Mouse (Mus musculus) heart, adult 2 months (tissue): ENCODE data around the gene Rgl1. TPM values are rescaled to one million over a fixed set of nuclear protein-coding genes. Genes with fewer than 3 reads are reported as not detected.

Experiments used
- DNase-seq, 2 experiments: peaks; one replicate each; pipeline ENCODE4 v3.0.0; 2021
- H3K27ac ChIP-seq: fragments of 200-600 bp; 2 replicates; pipeline ENCODE4 v1.8.1; 2022
- H3K27me3 ChIP-seq: fragments of 200-500 bp; 2 replicates; pipeline ENCODE4 v1.6.1; 2012; ENCODE audit warnings: mild to moderate bottlenecking, low read length, inconsistent platforms, mixed read lengths; ENCODE audit not compliant: control insufficient read depth, insufficient read depth
- H3K36me3 ChIP-seq: fragments of 200-500 bp; 2 replicates; pipeline ENCODE4 v1.6.1; 2012; ENCODE audit warnings: low read length, inconsistent platforms; ENCODE audit not compliant: control insufficient read depth, insufficient read depth
- H3K4me1 ChIP-seq: fragments of 200-500 bp; 2 replicates; pipeline ENCODE4 v1.6.1; 2011; ENCODE audit warnings: low read length; ENCODE audit not compliant: control insufficient read depth, insufficient read depth
- H3K4me3 ChIP-seq: fragments of 200-600 bp; 2 replicates; pipeline ENCODE4 v1.8.1; 2022
- H3K79me2 ChIP-seq: fragments of 200-500 bp; replicated peaks from 2 replicates; pipeline ENCODE4 v1.6.1; 2012; ENCODE audit warnings: mild to moderate bottlenecking, inconsistent platforms, low read length, moderate library complexity, mixed read lengths; ENCODE audit not compliant: control insufficient read depth, insufficient read depth
- H3K9ac ChIP-seq: fragments of 200-500 bp; 2 replicates; pipeline ENCODE4 v1.6.1; 2012; ENCODE audit warnings: low read depth, mild to moderate bottlenecking, control low read depth, inconsistent platforms, low read length, mixed read lengths
- CTCF ChIP-seq: fragments of 200-600 bp; IDR thresholded peaks from 2 replicates; pipeline ENCODE4 v1.8.1; 2022; ENCODE audit warnings: antibody characterized with exemption, mild to moderate bottlenecking, moderate library complexity
- EP300 ChIP-seq: fragments of 200-500 bp; IDR thresholded peaks from 2 replicates; pipeline ENCODE4 v1.6.1; 2011; ENCODE audit warnings: low read depth, low read length, control low read depth; ENCODE audit not compliant: insufficient read depth
- POLR2A ChIP-seq: fragments of 200-500 bp; IDR thresholded peaks from 2 replicates; pipeline ENCODE4 v1.6.1; 2011; ENCODE audit warnings: mild to moderate bottlenecking, low read depth, low read length, control low read depth; ENCODE audit not compliant: insufficient read depth
- WGBS: fragments of 180-500 bp; shearing (Covaris S2); methylation state at CpG from one replicate; pipeline ENCODE4 v1.1.7; 2018; 5-methylcytosine and 5-hydroxymethylcytosine counted together
- intact Hi-C: fragments of 180-260 bp; cut with DNase I; formaldehyde crosslinking; loops from one replicate; pipeline ENCODE4 v1.15.1; 2025
- polyA plus RNA-seq: library from polyadenylated mRNA; depleted of rRNA; stranded (reverse); fragments of >200 nt; gene quantifications from 2 replicates; pipeline ENCODE4 v1.2.3, GENCODE M21; 2012
- total RNA-seq, 2 experiments: library from RNA; stranded (reverse); gene quantifications; 2 replicates each; pipeline ENCODE4 v1.2.3; 2021

Rgl1 gene
- total and polyA plus RNA-seq, 3 experiments, result 14.9 to 33.2 (median 28.4) TPM

GRCm38 (mm10) chr1:152634638-152635037 lies 131.5 kb downstream of the Rgl1 start:
- intact Hi-C loops, result no loop called here
- Histone ChIP-seq H3K27me3 (no peaks in the 10 kb centered on the region), H3K9ac (no peak overlapping the region), H3K4me1 (peaks cover 3% of the 10 kb centered on the region; the same call in 1 of the 2 replicates), H3K27ac (no peak overlapping the region), H3K79me2 (no peaks in the 10 kb centered on the region), H3K4me3 (no peak overlapping the region), H3K36me3 (no peaks in the 10 kb centered on the region)
- no peak for TF ChIP-seq POLR2A
- WGBS, result 77% methylated on average over 5 of the region's 5 CpGs
- DNase-seq, result no peak

- Histone ChIP-seq H3K36me3 (no peaks in the 10 kb centered on the region), H3K4me1 (peaks cover 5% of the 10 kb centered on the region; the same call in 1 of the 2 replicates), H3K9ac (no peak overlapping the region), H3K79me2 (no peaks in the 10 kb centered on the region), H3K27ac (no peak overlapping the region), H3K4me3 (no peak overlapping the region), H3K27me3 (no peaks in the 10 kb centered on the region)
- 91% methylated on average over 3 of the region's 3 CpGs for WGBS
- intact Hi-C loops, result loop anchor here (2.0 to 5.0 kb wide), 2 partner anchors 51 to 118 kb away; no protein-coding TSS in a partner anchor
- TF ChIP-seq CTCF, result no peak
- TF ChIP-seq POLR2A, result no peak
- TF ChIP-seq EP300, result no peak
- no peak for DNase-seq
These were observed 136.4 kb downstream of the Rgl1 start for GRCm38 (mm10) chr1:152629780-152630179.

- Histone ChIP-seq H3K79me2 (peaks cover 1% of the 10 kb centered on the region), H3K4me3 (no peak overlapping the region; the same call in 1 of the 2 replicates), H3K27ac (peak overlapping the region; percentile 95), H3K36me3 (peaks cover 19% of the 10 kb centered on the region), H3K27me3 (no peaks in the 10 kb centered on the region), H3K9ac (peak overlapping the region; percentile 85; the same call in 1 of the 2 replicates), H3K4me1 (peaks cover 9% of the 10 kb centered on the region)
- DNase-seq, result no peak
- TF ChIP-seq POLR2A (no peak), CTCF (no peak), EP300 (no peak)
- intact Hi-C loops, result loop anchor here (2.0 to 5.0 kb wide), 3 partner anchors 69 to 122 kb away; no protein-coding TSS in a partner anchor
These were observed 140.5 kb downstream of the Rgl1 start for GRCm38 (mm10) chr1:152625651-152626050.

GRCm38 (mm10) chr1:152624644-152625454 lies 141.3 kb downstream of the Rgl1 start:
- peak overlapping the region; percentile 95 for H3K27ac ChIP-seq
- H3K9ac ChIP-seq, result peak overlapping the region; percentile 85
- H3K4me3 ChIP-seq, result peak overlapping the region; percentile 88
- peak; percentile 91 to 92 for DNase-seq
- H3K27me3 ChIP-seq, result no peaks in the 10 kb centered on the region
- TF ChIP-seq EP300 (no peak), CTCF (peak; percentile 10; the same call in 1 of the 2 replicates), POLR2A (peak; percentile 73)
- H3K79me2 ChIP-seq, result peaks cover 1% of the 10 kb centered on the region
- under 1% methylated on average over 61 of the region's 61 CpGs for WGBS
- intact Hi-C loops, result loop anchor here (2.0 to 5.0 kb wide), 4 partner anchors 48 to 122 kb away; no protein-coding TSS in a partner anchor
- peaks cover 25% of the 10 kb centered on the region for H3K36me3 ChIP-seq
- H3K4me1 ChIP-seq, result peaks cover 11% of the 10 kb centered on the region

GRCm38 (mm10) chr1:152623375-152624270 lies 142.5 kb downstream of the Rgl1 start:
- 6% methylated on average over 12 of the region's 12 CpGs for WGBS
- Histone ChIP-seq H3K4me1 (peaks cover 15% of the 10 kb centered on the region), H3K27ac (peak overlapping the region; percentile 95), H3K27me3 (no peaks in the 10 kb centered on the region), H3K79me2 (peaks cover 3% of the 10 kb centered on the region), H3K9ac (peak overlapping the region; percentile 83), H3K36me3 (peaks cover 37% of the 10 kb centered on the region), H3K4me3 (peak overlapping the region; percentile 88)
- DNase-seq, result peak in 1 of 2 experiments; percentile 68
- intact Hi-C loops, result loop anchor here (2.0 to 5.0 kb wide), 4 partner anchors 17 to 99 kb away; no protein-coding TSS in a partner anchor
- TF ChIP-seq EP300, result no peak
- no peak for TF ChIP-seq CTCF
- TF ChIP-seq POLR2A, result peak; percentile 27; the same call in 1 of the 2 replicates

- Histone ChIP-seq H3K4me3 (peak overlapping the region; percentile 88), H3K27ac (peak overlapping the region; percentile 95), H3K27me3 (no peaks in the 10 kb centered on the region), H3K4me1 (peaks cover 17% of the 10 kb centered on the region), H3K9ac (peak overlapping the region; percentile 83), H3K79me2 (peaks cover 3% of the 10 kb centered on the region), H3K36me3 (peaks cover 43% of the 10 kb centered on the region)
- intact Hi-C loops, result loop anchor here (2.0 to 5.0 kb wide), 2 partner anchors 16 to 45 kb away; no protein-coding TSS in a partner anchor
- 10% methylated on average over 9 of the region's 9 CpGs for WGBS
- peak; percentile 68 for DNase-seq
- peak; percentile 73 for TF ChIP-seq EP300
- TF ChIP-seq POLR2A, result peak; percentile 66; the same call in 1 of the 2 replicates
- TF ChIP-seq CTCF, result peak; percentile 34
These were observed 143.4 kb downstream of the Rgl1 start for GRCm38 (mm10) chr1:152622765-152623211.
